In the genomic region with DNA sequence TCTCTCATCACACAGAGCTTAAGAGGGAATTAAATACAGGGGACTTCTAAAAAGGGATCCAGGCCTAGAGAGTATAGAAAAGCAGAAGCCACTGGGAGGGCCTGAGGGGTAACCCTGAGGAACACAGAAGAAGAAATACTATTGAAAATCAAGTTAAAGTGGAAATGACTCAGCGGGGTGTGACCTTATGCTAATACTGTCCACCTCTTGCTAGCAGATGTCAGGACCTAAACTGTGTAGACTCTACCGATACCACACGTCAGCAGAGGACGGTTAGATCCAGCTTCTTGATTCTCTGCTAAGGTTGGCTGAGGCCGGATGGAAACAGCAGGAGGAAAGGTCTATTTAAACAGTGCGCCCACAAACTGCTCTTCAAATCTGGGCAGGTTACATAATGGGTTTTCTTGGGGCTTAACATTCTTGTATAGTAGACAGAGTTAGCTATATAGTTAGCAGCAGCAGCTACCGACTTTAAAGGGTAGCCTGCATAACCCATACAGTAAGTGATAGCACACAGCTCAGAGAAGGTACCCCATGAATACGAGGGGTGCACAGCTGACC, we compare ENCODE assay signal across 22 mouse cellular contexts.
DNase-seq lines count a peak whose midpoint lies in the region; ATAC-seq and TF ChIP-seq lines count a peak whose summit lies in the region.
"Had no signal": no experiment of that assay in that cellular context is flagged by ENCODE, and none has a peak within 500 bp of the region (broad histone marks: within the 10 kb centered on the region; RNA-seq: fewer than 3 reads in every experiment).

No protein-coding gene starts in this region.

- no peaks in the 10 kb centered on the region; a peak in 1 of 4 replicates for H3K27me3 ChIP-seq in MEL (ENCODE audit: control insufficient read depth in 1 of 2, insufficient read depth in 2 of 2, low read length in 2 of 2)
- 0 out of 2 replicates have a peak, but pooled peaks cover 3% of the 10 kb centered on the region for H3K27me3 ChIP-seq in forebrain, embryonic 12.5 days
- H3K27me3 ChIP-seq: forebrain, embryonic 13.5 days; midbrain, embryonic 12.5 days had no signal

- H3K27ac ChIP-seq in left cerebral cortex, adult 2 months = peak overlapping the region; percentile 55; the same call in 1 of the 2 replicates
- no peak overlapping the region for H3K27ac ChIP-seq in MEL (ENCODE audit: control insufficient read depth, low read depth, low read length)
- no peak overlapping the region for H3K27ac ChIP-seq in forebrain, embryonic 12.5 days
- H3K27ac ChIP-seq: embryonic facial prominence, embryonic 10.5 days; forebrain, embryonic 13.5 days; hindbrain, embryonic 10.5 days; midbrain, embryonic 12.5 days had no signal

- peaks cover 4 to 22% of the 10 kb centered on the region in 2 experiments for H3K4me1 ChIP-seq in MEL (ENCODE audit: control insufficient read depth in 1 of 2, insufficient read depth in 2 of 2, low read length in 2 of 2)
- H3K4me1 ChIP-seq in forebrain, embryonic 12.5 days = no peaks in the 10 kb centered on the region
- H3K4me1 ChIP-seq: embryonic facial prominence, embryonic 10.5 days; forebrain, embryonic 13.5 days had no signal

- no peak for TF ChIP-seq RAD21 in MEL (IDR thresholded peaks at IDR 0.05; ENCODE audit: low read depth, low read length)

- no peak for DNase-seq in left cerebral cortex, adult 2 months (ENCODE audit: extremely low spot score in 1 of 2, low spot score in 2 of 2)
- DNase-seq in left cerebral cortex, postnatal 4 days = no peak
- peak; percentile 30 for DNase-seq in MEL (ENCODE audit: low read depth, low spot score)
- no peak for DNase-seq in thymus, postnatal 14 days
- no peak for DNase-seq in urinary bladder, postnatal 10 days (ENCODE audit: low spot score)
- DNase-seq: adrenal gland, postnatal 25 days; cerebellum, adult 18-20 months; gastrocnemius, postnatal 14 days; kidney, adult 8-10 months; kidney, postnatal 36 days; layer of hippocampus, adult 9-11 months; lung, adult 2 months; lung, postnatal 4 days; spleen, adult 18-20 months; thymus, adult 18-20 months had no signal

- H3K4me3 ChIP-seq in left cerebral cortex, adult 2 months = no peak overlapping the region
- no peak overlapping the region for H3K4me3 ChIP-seq in MEL (ENCODE audit: control insufficient read depth in 1 of 2, insufficient read depth in 1 of 2, low read depth in 2 of 2, low read length in 2 of 2)
- no peak overlapping the region for H3K4me3 ChIP-seq in forebrain, embryonic 12.5 days (replicated peaks)
- H3K4me3 ChIP-seq: embryonic facial prominence, embryonic 10.5 days; forebrain, embryonic 13.5 days; hindbrain, embryonic 10.5 days; midbrain, embryonic 12.5 days had no signal

- H3K9ac ChIP-seq in MEL (ENCODE audit: control insufficient read depth, low read depth, low read length, poor library complexity, severe bottlenecking) = no peak overlapping the region
- H3K9ac ChIP-seq in forebrain, embryonic 12.5 days = no peak overlapping the region
- H3K9ac ChIP-seq: forebrain, embryonic 13.5 days; midbrain, embryonic 12.5 days had no signal

- 83% methylated on average over 8 of the region's 8 CpGs for WGBS in forebrain, embryonic 12.5 days

- ATAC-seq in megakaryocyte, adult 5-6 weeks (ENCODE audit: poor library complexity, severe bottlenecking) = peak; percentile 75
- ATAC-seq in forebrain, embryonic 12.5 days (ENCODE audit: low FRiP score) = no peak
- ATAC-seq: forebrain, embryonic 13.5 days had no signal

- TF ChIP-seq POLR2A in MEL (IDR thresholded peaks at IDR 0.05; ENCODE audit: control insufficient read depth in 1 of 2, insufficient read depth in 1 of 2, low read depth in 1 of 2, low read length in 2 of 2, poor library complexity in 1 of 2) = no peak

- no peaks in the 10 kb centered on the region for H3K79me2 ChIP-seq in MEL (ENCODE audit: control insufficient read depth, insufficient read depth, low read length, poor library complexity)

- no peak overlapping the region for H3K4me2 ChIP-seq in forebrain, embryonic 12.5 days
- H3K4me2 ChIP-seq: forebrain, embryonic 13.5 days; liver, embryonic 11.5 days; midbrain, embryonic 12.5 days had no signal

- TF ChIP-seq CTCF in left cerebral cortex, adult 2 months (IDR thresholded peaks at IDR 0.05) = no peak
- no peak for TF ChIP-seq CTCF in MEL (IDR thresholded peaks at IDR 0.05 in 2 of 3, conservative IDR thresholded peaks at IDR 0.05 in 1 of 3; ENCODE audit: control insufficient read depth in 1 of 3, insufficient read depth in 1 of 3, low read depth in 2 of 3, low read length in 3 of 3, poor library complexity in 1 of 3, severe bottlenecking in 1 of 3)

- no peak for TF ChIP-seq EP300 in MEL (IDR thresholded peaks at IDR 0.05; ENCODE audit: low read depth in 1 of 2, low read length in 2 of 2)

- intact Hi-C loops in left cerebral cortex, adult 2 months (cut with DNase I) = no loop called here
- intact Hi-C loops in left cerebral cortex, postnatal 4 days (cut with DNase I) = no loop called here

- no peaks in the 10 kb centered on the region for H3K9me3 ChIP-seq in MEL (replicated peaks; ENCODE audit: insufficient read depth, low read length)
- H3K9me3 ChIP-seq in forebrain, embryonic 12.5 days = no peaks in the 10 kb centered on the region
- H3K9me3 ChIP-seq: embryonic facial prominence, embryonic 10.5 days; forebrain, embryonic 13.5 days; hindbrain, embryonic 10.5 days; midbrain, embryonic 12.5 days had no signal

- peaks cover 0 to 9% of the 10 kb centered on the region in 2 experiments; a peak in 2 of 4 replicates for H3K36me3 ChIP-seq in MEL (ENCODE audit: control insufficient read depth in 1 of 2, insufficient read depth in 2 of 2, low read length in 2 of 2)
- no peaks in the 10 kb centered on the region for H3K36me3 ChIP-seq in forebrain, embryonic 12.5 days (replicated peaks)
- H3K36me3 ChIP-seq: embryonic facial prominence, embryonic 10.5 days; hindbrain, embryonic 10.5 days; midbrain, embryonic 12.5 days had no signal

TF ChIP-seq in MEL, 35 proteins besides CTCF, POLR2A, EP300 and RAD21:
- no peak for TF ChIP-seq ETS1 (IDR thresholded peaks at IDR 0.05; ENCODE audit: low read depth, low read length)
- TF ChIP-seq TAL1 (IDR thresholded peaks at IDR 0.05; ENCODE audit: low read length) = no peak
- TF ChIP-seq E2F4 (IDR thresholded peaks at IDR 0.05; ENCODE audit: borderline replicate concordance, low read depth, low read length) = no peak
- no peak for TF ChIP-seq UBTF (IDR thresholded peaks at IDR 0.05; ENCODE audit: borderline replicate concordance, insufficient read depth, low read depth, low read length)
- TF ChIP-seq USF2 (IDR thresholded peaks at IDR 0.05; ENCODE audit: borderline replicate concordance in 1 of 2, insufficient read depth in 1 of 2, low read depth in 1 of 2, low read length in 2 of 2) = no peak
- no peak for TF ChIP-seq TBP (IDR thresholded peaks at IDR 0.05; ENCODE audit: low read depth, low read length)
- no peak for TF ChIP-seq CHD1 (IDR thresholded peaks at IDR 0.05; ENCODE audit: low read depth, low read length)
- TF ChIP-seq MAX (IDR thresholded peaks at IDR 0.05; ENCODE audit: low read length) = no peak
- TF ChIP-seq MXI1 (IDR thresholded peaks at IDR 0.05; ENCODE audit: low read depth, low read length) = no peak
- TF ChIP-seq BHLHE40 (IDR thresholded peaks at IDR 0.05; ENCODE audit: borderline replicate concordance, low read depth, low read length) = no peak
- no peak for TF ChIP-seq GATA1 (IDR thresholded peaks at IDR 0.05; ENCODE audit: low read depth, low read length)
- TF ChIP-seq ZKSCAN1 (IDR thresholded peaks at IDR 0.05; ENCODE audit: low read depth, low read length) = no peak
- TF ChIP-seq POLR2AphosphoS5 (IDR thresholded peaks at IDR 0.05; ENCODE audit: borderline replicate concordance, low read depth, low read length) = no peak
- TF ChIP-seq ZC3H11A (IDR thresholded peaks at IDR 0.05; ENCODE audit: low read depth, low read length) = no peak
- TF ChIP-seq GABPA (IDR thresholded peaks at IDR 0.05; ENCODE audit: low read depth, low read length) = no peak
- no peak for TF ChIP-seq MYB (IDR thresholded peaks at IDR 0.05; ENCODE audit: low read depth, low read length)
- no peak for TF ChIP-seq TCF12 (IDR thresholded peaks at IDR 0.05; ENCODE audit: low read depth, low read length)
- no peak for TF ChIP-seq JUND (IDR thresholded peaks at IDR 0.05; ENCODE audit: low read depth, low read length)
- no peak for TF ChIP-seq HCFC1 (IDR thresholded peaks at IDR 0.05; ENCODE audit: low read depth, low read length)
TF ChIP-seq in MEL: peak in this region for 0.
